Mouse (Mus musculus) CH12.LX (cell line): ENCODE measurements around the gene Net1.

Experiments
- CTCF ChIP-seq, 2 experiments: IDR thresholded peaks in 1 of 2; conservative IDR thresholded peaks in 1 of 2; 2 replicates each; pipeline ENCODE4 v1.5.1; 2011 to 2012; ENCODE audit warnings: low read depth in 2 of 2, low read length in 2 of 2, improper control_type of control experiment in 1 of 2, inconsistent platforms in 1 of 2, mild to moderate bottlenecking in 1 of 2, moderate library complexity in 1 of 2
- MAFK ChIP-seq: IDR thresholded peaks from 2 replicates; pipeline ENCODE4 v1.6.1; 2011; ENCODE audit warnings: low read length, improper control_type of control experiment; ENCODE audit not compliant: insufficient replicate concordance
- ZKSCAN1 ChIP-seq: IDR thresholded peaks from 2 replicates; pipeline ENCODE4 v1.6.1; 2012; ENCODE audit warnings: low read depth, inconsistent platforms, low read length, improper control_type of control experiment, borderline replicate concordance

GRCm38 (mm10) chr13:3945249-3945648, 27.2 kb upstream of the Net1 start, which contains the start of gene Ucn3:
- no peak for TF ChIP-seq CTCF (conservative IDR thresholded peaks at IDR 0.05 in 1 of 2, IDR thresholded peaks at IDR 0.05 in 1 of 2; ENCODE audit: low read depth in 2 of 2, low read length in 2 of 2)
- no peak for TF ChIP-seq MAFK
- no peak for TF ChIP-seq ZKSCAN1
